Mouse (Mus musculus) T-helper 2 cell (primary cell): Measurements from ENCODE around the gene Dab1.

ENCODE experiments used
- in situ Hi-C: fragments of 300-600 bp; cut with MboI, MseI; formaldehyde crosslinking; loops from one replicate; pipeline ENCODE4 v1.15.1; 2025; ENCODE audit warnings: high pct_unique_total_duplicates

The Dab1 gene

DNA sequence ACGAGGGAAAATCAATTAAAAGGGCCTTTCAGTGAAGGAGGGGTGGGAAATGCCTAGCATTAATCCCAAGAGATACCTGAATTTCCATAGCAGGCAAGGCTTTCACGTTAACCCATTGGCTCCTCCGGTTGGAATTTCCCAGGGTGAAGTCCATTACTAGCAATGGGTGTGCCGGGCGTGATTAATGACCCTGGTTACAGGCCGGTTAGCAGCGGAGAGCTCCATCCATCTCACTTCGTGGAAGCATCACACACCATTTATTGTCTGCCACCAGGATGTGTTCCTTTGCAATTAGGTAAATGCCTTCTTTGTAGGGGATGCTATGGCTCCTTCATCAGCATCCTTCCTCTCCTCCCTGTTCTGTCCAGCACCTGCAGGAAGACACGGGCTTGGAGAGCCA is 350.7 kb downstream of the Dab1 start:
- in situ Hi-C loops, result no loop called here

DNA sequence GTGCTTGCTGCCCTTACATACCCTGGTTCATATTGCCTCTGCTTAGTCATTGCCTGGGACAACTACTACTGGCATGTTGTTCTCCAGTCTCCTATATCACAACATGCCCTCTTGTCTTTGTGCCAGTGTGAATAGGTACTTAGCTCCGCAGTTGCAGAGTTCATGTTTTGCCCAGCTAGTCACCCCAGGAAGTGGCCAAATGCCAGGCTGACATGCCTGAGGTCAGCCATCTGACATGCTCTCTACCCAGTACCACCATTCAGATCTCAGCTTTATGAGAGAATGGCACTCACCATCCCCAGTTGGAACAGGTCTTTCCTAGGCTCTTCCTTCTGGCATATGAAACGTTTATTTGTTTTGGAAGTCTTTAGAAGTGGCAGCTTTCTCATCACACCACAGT is 355.4 kb downstream of the Dab1 start:
- in situ Hi-C loops, result no loop called here

DNA sequence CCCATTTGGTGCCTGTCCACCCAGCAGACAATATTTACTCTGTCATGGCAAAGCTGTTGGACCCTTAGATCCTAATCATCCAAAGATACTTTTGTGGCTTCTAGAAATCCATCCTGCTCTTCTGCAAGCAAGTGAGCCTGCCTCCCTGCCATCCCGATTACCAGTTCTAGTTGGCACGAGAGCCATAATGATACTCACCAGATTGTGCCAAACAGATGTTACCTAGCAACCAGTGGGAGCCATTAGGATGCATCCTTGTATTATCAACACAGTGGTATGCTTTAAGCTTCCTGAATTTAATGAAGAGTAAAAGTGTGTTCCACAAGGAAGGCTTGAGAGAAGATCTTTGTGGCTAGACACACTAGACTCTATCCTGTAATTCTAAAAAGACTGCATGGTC is 355.8 kb downstream of the Dab1 start:
- in situ Hi-C loops, result no loop called here

DNA sequence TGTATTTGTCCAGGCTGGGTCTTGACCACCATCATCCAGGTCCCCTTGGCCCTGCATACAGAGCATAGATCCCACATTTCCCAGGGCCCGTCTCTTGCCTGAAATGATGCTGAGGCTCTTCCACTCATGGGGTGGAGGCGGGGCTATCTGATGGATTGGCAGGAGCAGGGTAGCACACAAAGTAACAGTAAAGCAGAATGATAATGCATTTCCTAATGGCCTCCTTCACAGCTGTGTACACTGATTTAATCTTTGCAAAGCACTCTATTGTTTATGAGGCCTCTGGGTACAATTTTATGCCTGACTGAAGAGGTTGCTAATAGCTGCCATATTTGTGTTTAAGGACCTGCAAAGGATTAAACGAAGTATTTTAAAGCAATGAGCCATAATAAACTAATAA is 374.7 kb downstream of the Dab1 start:
- in situ Hi-C loops, result no loop called here

DNA sequence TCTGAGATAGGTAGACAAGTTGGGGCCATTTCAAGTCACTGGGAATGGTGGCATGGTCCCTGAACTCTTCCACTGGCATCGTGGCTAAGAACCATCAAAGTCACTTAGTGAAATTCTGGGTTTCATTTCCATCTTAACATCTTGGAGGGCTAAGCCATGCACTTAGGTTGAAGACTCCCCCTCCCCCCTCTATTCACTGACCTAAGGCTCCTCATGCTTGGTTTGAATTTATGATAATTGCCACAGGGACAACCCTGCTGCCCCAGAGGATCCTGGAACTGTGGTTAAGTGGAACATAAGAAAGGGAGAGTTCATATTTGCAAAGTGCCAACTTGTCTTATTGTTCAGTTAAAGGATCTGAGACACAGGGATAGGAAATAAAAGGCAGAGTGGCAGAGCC is 375.2 kb downstream of the Dab1 start:
- in situ Hi-C loops, result no loop called here

DNA sequence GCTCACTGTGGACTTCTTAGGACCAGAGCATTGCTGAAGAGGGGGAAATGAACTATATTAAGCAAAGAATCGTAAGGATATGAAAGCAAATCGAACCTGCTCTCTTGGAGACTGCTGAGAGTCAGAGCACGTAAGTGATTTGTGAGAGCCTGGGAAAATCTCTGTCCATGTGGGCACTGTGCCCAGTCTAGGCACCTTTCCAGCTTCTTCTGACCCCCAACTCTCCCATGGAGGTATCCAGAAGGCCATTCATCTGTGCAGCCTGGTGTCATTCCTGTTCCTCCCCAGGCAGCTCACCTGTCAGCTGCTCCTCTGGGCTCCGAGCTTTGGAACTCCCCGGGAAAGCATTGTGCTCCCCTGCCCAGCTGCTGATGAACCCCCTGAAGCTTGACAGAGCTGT is 389.2 kb downstream of the Dab1 start:
- in situ Hi-C loops, result no loop called here

DNA sequence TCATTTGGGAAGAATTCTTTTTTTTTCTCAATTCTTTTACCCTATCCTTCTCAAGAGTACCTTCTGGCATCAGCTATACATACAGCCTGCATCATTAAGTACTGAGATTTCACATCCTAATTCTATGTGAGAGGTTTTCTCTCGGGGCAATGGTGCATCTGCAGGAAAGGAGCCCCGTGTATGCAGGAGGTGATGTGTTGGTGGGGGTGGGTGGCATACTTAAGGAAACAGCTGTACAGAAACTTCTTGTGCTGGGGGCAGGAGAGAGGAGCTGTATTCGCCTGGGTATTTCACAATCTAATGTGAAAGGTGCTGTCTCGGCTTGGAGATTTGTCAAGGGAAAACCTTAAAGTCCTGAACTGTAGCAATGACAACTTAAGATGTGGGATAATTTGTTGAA is 392.5 kb downstream of the Dab1 start:
- in situ Hi-C loops, result no loop called here

DNA sequence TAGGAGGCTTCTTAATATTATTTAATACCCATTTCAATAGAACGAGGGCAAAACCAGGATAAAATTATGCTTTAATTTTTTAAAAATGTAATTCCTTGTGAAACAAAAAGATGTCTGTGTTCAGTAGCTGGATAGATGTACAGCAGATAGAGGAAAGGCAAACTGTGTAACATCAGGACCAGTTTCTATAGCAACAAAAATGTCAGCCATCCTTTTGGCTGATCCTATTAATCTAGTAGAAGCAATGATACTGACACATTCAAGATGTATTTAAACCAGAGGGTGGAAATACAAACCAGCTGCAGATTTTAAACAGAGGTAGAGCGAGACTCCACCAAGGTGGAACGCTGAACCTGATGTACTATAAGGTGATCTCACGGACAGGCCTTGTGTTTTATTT is 393.0 kb downstream of the Dab1 start:
- in situ Hi-C loops, result no loop called here

DNA sequence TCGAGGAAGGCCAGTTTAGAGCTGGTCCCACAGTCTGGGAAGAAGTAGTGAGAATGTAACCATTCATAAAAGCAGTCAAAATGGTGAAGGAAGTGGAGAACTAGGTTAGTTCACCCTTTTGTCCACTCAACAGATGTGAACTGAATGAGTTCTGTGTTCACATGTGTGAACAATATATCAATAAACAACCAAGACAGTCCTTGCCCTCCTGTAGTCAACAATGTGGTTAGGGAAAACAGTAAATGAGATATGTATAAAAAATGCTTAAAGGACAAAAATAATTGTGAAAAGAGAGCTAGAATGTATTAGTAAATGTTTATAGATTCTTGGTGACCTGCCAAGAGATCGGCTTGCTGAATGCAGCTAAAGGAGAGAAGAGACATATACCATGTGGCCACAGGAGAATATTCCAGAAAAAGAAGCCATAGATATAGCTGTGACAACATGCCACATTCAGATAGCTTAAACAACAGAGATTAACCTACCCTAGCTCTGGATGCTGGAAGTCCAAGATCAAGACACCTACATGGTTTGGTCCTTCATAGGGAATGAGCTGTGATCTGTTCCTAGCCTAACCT is 406.0 kb downstream of the Dab1 start:
- in situ Hi-C loops, result no loop called here

DNA sequence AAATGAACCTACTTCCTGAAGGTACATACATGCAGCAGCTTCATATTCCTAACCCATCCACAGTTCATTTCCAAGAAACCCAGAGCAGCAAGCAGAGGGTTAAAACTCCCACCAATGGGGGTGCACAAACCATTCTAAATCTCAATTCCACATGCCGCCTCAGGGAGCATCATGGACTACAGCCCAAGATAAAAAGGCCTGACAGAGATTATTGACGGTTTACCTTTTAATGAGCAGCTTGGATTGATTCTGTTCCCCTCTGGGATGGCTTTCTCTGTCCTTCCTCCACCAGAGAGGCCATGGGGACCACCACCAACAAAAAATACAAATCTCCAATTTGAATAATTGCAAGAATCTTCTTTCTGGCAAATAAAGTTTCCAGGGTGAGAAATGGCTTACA is 407.7 kb downstream of the Dab1 start:
- in situ Hi-C loops, result no loop called here

DNA sequence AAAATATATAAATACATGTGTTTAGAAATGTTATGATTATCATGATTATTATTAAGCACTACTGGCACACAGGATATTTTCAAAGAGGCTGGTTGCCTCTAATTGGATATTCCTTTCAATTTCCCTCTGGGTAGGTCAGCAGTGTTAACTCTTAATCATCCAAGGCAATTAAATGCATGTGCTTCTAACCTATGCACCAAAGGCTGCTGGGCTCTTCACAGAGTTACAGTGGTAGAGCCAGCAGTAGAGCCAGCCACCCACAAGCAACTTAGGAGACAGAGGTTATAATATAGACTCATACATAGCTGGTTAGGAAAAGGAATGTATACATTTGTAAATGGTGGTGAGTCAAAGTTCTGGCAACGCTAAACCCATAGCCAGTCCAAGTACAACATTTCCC is 408.1 kb downstream of the Dab1 start:
- in situ Hi-C loops, result no loop called here

DNA sequence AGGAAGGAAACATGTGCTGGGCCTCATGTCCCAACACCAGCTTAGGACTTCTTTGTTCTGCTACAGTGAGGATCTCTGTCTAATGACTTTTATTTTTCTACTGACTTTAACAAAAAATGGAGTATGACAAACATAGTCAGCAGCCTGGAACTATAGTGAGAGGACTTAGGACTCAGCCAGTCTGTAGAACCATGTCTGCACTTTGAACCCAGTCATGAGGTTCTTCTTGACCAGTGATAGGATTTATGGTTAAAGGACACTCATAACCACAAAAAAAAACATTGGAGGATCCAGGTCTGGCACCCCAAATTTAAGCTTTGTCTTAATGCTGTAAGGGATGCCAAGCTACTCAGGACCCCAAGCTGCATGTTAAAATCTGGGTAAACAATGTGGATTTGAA is 416.9 kb downstream of the Dab1 start:
- in situ Hi-C loops, result no loop called here

DNA sequence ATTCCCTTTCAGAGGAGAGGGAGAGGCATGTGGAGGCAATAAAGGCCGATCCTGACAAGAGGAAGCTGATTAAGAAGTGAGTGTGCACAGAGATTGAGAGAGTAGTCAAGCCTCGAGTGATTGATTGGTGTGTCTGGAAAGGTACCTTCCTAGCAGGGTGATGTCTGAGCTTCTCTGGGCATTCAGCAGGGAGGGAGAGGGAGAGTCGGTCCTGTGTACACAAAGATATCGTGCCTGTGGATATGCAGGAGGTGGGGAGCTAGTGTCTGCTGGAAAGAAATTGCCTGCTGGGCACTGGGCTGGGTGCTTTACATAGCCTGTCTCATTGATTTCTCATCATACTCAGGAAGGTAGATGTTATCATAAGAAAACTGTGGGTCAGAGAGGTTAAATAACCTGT is 420.4 kb downstream of the Dab1 start:
- in situ Hi-C loops, result no loop called here

DNA sequence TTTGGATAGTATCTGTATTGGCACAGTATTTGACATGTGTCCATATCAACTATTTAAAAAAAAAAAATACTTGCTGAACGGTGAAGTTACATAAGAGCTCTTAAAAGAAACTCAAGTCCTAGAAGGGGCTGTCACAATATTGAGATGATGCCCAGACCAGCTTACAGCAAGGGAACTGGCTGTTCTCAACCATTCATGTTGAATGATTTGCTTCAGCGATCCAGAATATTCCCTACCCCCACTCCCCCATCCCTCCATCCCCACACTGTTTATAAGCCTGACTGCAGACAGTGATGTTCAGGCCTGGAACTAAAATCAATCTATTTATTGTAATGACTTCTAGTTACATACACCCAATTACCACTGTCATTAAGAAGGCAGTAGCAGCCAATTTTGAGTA is 424.3 kb downstream of the Dab1 start:
- in situ Hi-C loops, result no loop called here

DNA sequence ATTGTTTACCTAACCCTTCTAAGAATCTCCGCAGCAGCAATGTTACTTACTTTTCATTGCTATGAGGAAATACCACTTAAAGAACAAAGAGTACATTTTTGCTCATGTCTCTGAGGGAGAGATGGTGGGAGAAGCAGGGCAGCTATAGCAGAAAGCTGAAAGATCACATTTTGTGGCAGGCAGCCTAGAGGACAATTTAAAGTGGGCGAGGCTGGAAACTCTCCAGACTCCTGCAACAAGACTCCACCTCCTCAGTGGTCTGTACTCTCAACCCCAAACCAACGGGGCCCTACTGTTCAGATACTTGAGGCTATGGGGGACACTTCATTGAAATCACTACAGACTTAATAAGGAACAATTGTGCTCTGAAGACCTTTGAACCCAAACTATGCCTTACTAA is 425.5 kb downstream of the Dab1 start:
- in situ Hi-C loops, result no loop called here

DNA sequence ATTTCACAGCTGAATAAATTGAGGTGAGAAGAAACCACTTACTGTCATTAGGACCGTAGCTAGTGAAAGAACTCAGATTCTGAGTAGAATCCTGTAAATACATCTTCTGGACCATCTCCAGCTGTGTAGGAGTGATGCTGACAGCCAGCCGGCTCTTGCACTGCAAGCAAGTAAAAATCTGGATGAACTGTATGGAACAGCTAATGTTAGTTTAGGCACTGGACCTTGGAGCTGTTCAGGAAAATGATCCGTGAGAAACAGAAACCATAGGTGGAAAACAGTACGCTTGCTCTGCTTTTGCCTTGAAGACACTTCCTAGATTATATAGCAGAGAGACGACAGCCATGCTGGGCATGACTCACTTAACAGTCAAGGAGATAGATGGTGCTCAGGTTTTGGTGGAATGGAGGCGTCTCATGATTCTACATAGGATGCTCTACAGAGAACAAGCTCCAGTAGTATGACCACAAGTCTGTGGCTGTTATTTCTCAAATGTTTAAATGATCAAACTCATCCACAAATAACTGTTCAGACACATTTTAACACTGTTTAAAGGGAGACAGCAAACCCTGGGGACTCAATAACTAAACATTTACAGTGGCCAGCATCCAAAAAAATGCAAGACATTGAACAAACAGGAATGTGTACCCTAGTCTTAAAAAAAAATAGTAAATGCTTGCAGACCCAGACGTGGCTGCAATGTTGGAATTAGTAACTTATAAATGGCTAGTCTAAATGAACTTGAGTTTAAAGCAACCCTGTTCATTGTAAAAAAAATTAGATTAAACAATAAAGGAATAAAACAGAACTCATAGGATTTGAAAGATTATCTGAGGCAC is 429.0 kb downstream of the Dab1 start:
- in situ Hi-C loops, result no loop called here

DNA sequence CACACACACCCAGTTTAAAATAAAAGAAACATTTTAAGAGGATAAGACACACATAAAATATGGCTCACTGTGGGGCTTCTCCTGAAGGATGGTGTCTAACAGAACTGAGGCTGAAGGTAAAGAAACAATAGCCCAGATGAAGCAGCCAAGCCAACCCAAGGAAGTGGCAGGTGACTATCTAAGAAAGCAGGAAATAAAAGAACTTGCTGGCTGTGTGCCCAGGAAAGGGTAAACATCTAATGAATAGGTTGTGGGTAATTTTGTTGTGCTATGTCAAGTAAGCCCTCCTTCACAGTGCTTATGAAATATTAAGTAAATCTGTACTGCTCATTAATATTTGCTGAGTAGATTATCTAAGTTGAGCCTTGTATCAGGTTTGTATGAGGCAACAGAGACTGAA is 438.0 kb downstream of the Dab1 start:
- in situ Hi-C loops, result no loop called here

DNA sequence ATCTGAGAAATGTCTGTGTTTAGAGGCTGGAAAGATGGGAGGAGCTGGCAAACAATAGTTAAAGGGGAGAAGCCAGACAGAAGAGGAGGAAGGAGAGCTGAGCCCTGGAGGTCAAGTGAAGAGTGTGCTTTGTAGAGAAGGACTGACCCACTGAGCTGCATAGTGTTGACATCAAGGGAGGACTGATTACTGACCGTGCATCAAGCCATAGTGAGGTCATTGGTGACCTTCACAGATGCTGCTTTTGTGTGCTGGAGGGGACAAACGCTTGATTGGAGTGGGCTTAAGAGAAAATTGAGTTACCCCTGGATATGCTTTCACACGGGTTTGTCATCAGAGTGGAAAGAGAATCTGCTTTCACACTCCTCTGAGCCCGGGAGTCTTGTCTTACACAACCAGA is 440.4 kb downstream of the Dab1 start:
- in situ Hi-C loops, result no loop called here

DNA sequence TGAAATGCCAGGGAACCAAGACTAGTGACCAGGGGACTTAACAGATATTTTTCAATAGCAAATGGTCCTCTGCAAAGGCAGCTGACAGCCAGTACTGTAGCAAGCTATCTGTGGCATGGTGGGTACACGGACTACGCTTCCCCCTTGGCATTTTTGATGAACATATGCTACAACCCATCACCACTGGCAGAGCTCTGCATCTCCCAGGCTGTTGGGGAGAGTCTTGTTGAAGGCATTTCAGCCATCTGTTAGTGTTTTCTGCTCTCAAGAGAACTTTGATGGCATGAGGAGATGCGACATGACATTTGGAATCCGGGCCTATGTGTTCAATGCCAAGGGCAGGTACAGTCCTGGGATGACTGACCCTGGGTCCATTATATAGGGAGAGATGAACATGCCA is 443.2 kb downstream of the Dab1 start:
- in situ Hi-C loops, result no loop called here

DNA sequence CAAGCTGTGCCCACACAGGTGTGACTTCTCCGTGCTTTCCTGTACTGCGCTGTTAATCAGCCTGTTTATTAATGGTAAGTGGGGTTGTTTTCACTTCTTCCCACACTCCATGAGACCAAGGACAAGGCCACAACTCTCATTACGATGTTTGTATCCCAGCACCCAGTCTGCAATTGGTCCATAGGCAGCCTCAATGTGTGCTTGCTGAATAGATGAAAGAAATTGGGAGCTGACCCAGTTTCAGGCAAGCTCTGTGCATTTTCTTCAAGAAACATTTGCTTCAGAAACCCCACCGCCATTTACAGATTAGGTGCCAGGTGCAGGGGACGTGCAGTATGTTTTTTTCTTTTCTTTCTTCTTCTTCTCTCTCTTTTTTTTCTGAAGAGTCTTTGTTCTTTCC is 447.7 kb downstream of the Dab1 start:
- in situ Hi-C loops, result no loop called here

DNA sequence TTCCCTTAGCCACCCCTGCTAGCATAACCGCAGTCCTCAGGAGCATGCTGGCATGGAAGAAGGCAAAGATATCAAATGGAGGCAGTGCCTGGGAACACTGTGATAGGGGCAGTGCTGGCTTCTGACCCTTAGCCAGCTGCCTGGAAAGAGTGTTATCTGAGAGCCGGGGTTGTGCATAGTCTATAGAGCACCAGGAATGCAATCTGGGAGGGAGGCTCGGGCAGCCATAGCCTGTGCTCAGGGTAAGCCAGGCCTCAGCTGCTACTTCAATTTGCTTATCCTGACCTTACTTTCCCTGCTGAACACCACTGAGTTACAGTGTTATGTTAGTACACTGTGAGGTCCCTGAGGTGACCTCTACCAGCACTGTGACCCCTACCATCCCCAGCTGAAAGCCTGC is 448.6 kb downstream of the Dab1 start:
- in situ Hi-C loops, result no loop called here

DNA sequence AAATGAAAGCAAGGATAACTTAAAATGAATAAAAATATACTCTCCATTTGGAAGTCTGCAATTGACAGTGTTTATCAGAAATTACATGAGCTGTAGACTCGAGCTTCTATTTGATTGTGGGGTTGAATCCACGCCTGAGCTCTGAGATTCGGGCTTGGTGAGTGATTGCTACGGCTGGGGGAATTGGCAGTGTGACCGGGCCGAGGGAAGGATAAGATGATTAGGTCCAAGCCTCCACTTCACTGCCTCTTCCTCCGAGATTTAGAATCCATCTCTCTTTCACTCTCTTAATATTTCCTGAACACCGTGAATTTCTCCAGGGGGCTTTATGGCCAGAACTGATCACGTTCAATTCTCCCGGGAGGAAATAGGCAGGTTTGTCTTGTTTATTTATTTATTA is 452.1 kb downstream of the Dab1 start:
- in situ Hi-C loops, result no loop called here

DNA sequence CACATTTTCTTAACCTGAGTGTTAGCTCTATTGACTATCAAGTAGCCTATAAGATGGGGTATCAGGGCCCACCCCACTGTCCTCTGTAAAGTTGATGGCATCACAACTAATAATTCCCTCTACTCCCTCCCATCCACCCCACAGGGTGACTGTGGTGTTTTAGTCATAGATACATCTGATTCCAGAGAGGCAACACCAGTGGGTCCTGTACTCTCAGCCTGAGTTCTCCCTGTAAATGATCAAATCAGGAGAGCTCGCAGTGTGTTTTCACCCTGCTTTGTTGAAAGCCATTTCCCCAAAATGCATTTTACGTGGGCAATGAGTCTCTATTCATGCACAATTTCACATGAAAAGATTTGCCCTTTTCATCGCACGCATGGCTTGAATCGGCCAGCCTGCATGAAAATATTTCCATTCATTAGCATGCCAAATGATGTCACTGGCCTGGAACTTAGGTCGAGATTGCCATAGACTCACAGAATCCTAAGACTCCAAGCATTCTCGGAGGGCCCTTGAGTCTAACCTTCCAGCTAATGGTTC is 454.8 kb downstream of the Dab1 start:
- in situ Hi-C loops, result no loop called here

DNA sequence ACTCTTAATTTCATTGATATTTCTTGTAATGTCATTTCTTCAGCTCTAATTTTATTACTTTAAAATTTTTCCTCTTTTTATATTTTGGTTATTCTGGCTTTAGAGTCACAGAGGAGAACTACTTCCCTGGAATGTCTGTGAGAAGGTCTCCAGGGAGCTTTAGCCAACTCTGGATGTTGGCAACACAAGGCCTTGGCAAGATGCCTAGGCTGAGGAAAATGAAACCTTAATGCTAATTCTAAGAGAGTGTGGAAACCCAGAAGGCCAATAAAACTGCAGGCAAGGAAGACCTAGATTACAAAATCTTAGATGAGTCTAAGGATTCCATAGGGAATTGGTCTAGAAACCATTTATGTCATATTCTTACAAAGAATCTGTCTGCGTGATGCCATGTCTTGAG is 458.6 kb downstream of the Dab1 start:
- in situ Hi-C loops, result no loop called here
